Mouse (Mus musculus) kidney, embryonic 16.5 days (tissue): ENCODE results near the gene Tagap. TPM values are rescaled to one million over a fixed set of nuclear protein-coding genes. Genes with fewer than 3 reads are reported as not detected.
"Not testable (repeated sequence)": the region's sequence is repeated elsewhere in the genome, so short reads cannot be mapped to it uniquely, and the experiment has no call there.

Source experiments
- ATAC-seq: fragments of 200-750 bp; cut with Nextera tagmentation; 2 replicates; pipeline ENCODE4 v1.8.0; 2017; ENCODE audit warnings: moderate TSS enrichment; ENCODE audit not compliant: low FRiP score, low TSS enrichment
- H3K27ac ChIP-seq: fragments of 300-500 bp; sonication (generic); 2 replicates; pipeline ENCODE4 v1.5.1; 2014; ENCODE audit warnings: low read length
- H3K27me3 ChIP-seq: fragments of 300-500 bp; sonication (generic); 2 replicates; pipeline ENCODE4 v1.6.1; 2014; ENCODE audit warnings: low read length, control low read depth, mixed read lengths; ENCODE audit not compliant: insufficient read depth
- H3K36me3 ChIP-seq: fragments of 300-500 bp; sonication (generic); 2 replicates; pipeline ENCODE4 v1.6.1; 2014; ENCODE audit warnings: low read length, control low read depth, mixed read lengths; ENCODE audit not compliant: insufficient read depth
- H3K4me1 ChIP-seq: fragments of 300-500 bp; sonication (generic); 2 replicates; pipeline ENCODE4 v1.6.1; 2014; ENCODE audit warnings: low read length, control low read depth, mixed read lengths; ENCODE audit not compliant: insufficient read depth
- H3K4me2 ChIP-seq: fragments of 300-500 bp; sonication (generic); replicated peaks from 2 replicates; pipeline ENCODE4 v1.6.1; 2014; ENCODE audit warnings: low read depth, low read length
- H3K4me3 ChIP-seq: fragments of 300-500 bp; sonication (generic); 2 replicates; pipeline ENCODE4 v1.5.1; 2014; ENCODE audit warnings: mild to moderate bottlenecking, low read length
- H3K9ac ChIP-seq: fragments of 300-500 bp; sonication (generic); replicated peaks from 2 replicates; pipeline ENCODE4 v1.6.1; 2014; ENCODE audit warnings: low read length
- H3K9me3 ChIP-seq: fragments of 300-500 bp; sonication (generic); 2 replicates; pipeline ENCODE4 v1.6.1; 2016; ENCODE audit warnings: low read length, control low read depth
- WGBS: fragments of 180-500 bp; shearing (Covaris S2); extraction: QIAGEN DNeasy Blood & Tissue Kit; methylation state at CpG from one replicate; pipeline ENCODE4 v1.1.7; 2014; 5-methylcytosine and 5-hydroxymethylcytosine counted together
- polyA plus RNA-seq: library from polyadenylated mRNA; unstranded; fragments of >200 nt; fragmentation: Nextera tagmentation; extraction: Ambion mirVana; gene quantifications from 2 replicates; pipeline ENCODE4 v1.2.1, GENCODE M21; 2015

Tagap gene
- polyA plus RNA-seq, 1 experiment from 2014 or later: 0.60 TPM

GRCm38 (mm10) chr17:7957242-7957641 is 31.4 kb downstream of the Tagap start:
- H3K4me3 ChIP-seq, ATAC-seq, H3K4me2 ChIP-seq, H3K9me3 ChIP-seq, H3K36me3 ChIP-seq, H3K4me1 ChIP-seq, H3K27ac ChIP-seq, H3K9ac ChIP-seq, H3K27me3 ChIP-seq: not testable (repeated sequence)
- WGBS: 90% methylated on average over 7 of the region's 9 CpGs

- not testable (repeated sequence) for H3K4me2 ChIP-seq, H3K4me1 ChIP-seq, H3K36me3 ChIP-seq, H3K27me3 ChIP-seq, H3K9ac ChIP-seq, H3K9me3 ChIP-seq, H3K27ac ChIP-seq, ATAC-seq, H3K4me3 ChIP-seq
- 89% methylated on average over 4 of the region's 4 CpGs for WGBS
Measured at GRCm38 (mm10) chr17:7963333-7963732, 37.5 kb downstream of the Tagap start.

- not testable (repeated sequence) for H3K9ac ChIP-seq, H3K4me2 ChIP-seq, H3K36me3 ChIP-seq, H3K9me3 ChIP-seq, H3K27ac ChIP-seq, ATAC-seq, H3K4me3 ChIP-seq, H3K27me3 ChIP-seq, H3K4me1 ChIP-seq
- WGBS: 74% methylated on average over 2 of the region's 2 CpGs
Measured at GRCm38 (mm10) chr17:7964398-7964797, 38.6 kb downstream of the Tagap start.

GRCm38 (mm10) chr17:7968490-7968889 is 42.7 kb downstream of the Tagap start:
- H3K9me3 ChIP-seq, H3K4me1 ChIP-seq, H3K27ac ChIP-seq, ATAC-seq, H3K4me3 ChIP-seq, H3K27me3 ChIP-seq, H3K9ac ChIP-seq, H3K36me3 ChIP-seq, H3K4me2 ChIP-seq: not testable (repeated sequence)
- 83% methylated on average over 3 of the region's 5 CpGs for WGBS

GRCm38 (mm10) chr17:7969782-7970181 is 44.0 kb downstream of the Tagap start:
- not testable (repeated sequence) for H3K9me3 ChIP-seq, H3K27me3 ChIP-seq, H3K4me3 ChIP-seq, H3K4me2 ChIP-seq, H3K9ac ChIP-seq, ATAC-seq, H3K27ac ChIP-seq, H3K4me1 ChIP-seq, H3K36me3 ChIP-seq
- WGBS: 33% methylated on average over 1 of the region's 6 CpGs

GRCm38 (mm10) chr17:7983484-7983883 is 57.7 kb downstream of the Tagap start:
- H3K27ac ChIP-seq, H3K27me3 ChIP-seq, ATAC-seq, H3K4me2 ChIP-seq, H3K9ac ChIP-seq, H3K36me3 ChIP-seq, H3K4me3 ChIP-seq, H3K4me1 ChIP-seq, H3K9me3 ChIP-seq: not testable (repeated sequence)
- WGBS: 82% methylated on average over 1 of the region's 2 CpGs

Other genes starting within 250 kb of the Tagap start
- gene Fndc1, start 98.7 kb upstream of the Tagap start, polyA plus RNA-seq: 2.5 and 5.1 TPM in 2 replicates
- gene Rsph3a, start 19.6 kb downstream of the Tagap start, polyA plus RNA-seq: 60.3 and 65.3 TPM in 2 replicates
- gene Gm49673, start 221.8 kb downstream of the Tagap start, polyA plus RNA-seq: 0.22 and 0.31 TPM in 2 replicates
- 45.5 and 52.1 TPM in 2 replicates for gene Rnaset2a, start 222.1 kb downstream of the Tagap start, polyA plus RNA-seq
- gene Fgfr1op, start 239.5 kb downstream of the Tagap start, polyA plus RNA-seq: 42.5 and 44.4 TPM in 2 replicates